Mouse (Mus musculus): ENCODE data around the gene Gpr137.

The Gpr137 gene

DNA sequence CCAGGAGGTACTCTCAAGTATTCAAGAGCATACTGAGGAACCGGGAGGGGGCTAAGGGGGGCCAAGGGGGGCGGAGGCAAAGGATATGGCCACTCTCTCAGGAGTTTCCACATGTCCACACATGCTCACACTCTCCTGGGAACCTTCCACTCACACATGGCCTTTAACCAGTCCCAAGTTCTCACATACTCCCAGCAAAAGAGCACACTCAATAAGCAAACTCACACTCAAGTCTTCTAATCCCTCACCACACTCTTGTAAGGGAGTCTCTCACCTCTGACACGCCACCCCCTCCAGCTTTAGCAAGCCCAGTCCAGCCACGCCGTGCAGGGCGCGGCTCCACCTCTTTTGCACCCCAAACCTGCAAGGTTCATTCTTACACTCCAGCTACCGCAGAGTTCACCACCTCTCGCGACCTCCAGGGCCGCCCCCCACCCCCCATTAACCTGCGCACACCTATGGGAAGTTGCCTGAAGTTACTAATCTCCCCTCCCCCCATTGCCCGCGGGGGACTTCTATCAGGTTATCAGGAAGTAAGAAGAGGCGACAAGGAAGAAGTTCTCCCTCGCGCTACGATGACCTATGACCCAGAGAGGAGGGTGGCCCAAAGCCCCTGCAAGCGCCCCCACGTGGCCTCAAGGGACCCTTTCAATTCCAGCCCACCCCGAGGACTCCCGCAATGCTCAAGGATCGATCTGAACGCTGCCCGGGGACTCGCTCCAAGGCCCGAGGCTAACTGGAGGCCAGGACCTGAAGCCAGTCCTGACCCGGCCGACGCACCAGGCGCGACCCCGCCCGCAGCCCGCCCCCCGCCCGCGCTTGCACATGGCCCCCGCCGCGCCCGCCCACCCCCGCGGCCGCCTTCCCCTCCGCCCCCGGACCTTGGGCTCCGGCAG lies 21.3 kb downstream of the Gpr137 start:
- peak; percentile 77 for DNase-seq

DNA sequence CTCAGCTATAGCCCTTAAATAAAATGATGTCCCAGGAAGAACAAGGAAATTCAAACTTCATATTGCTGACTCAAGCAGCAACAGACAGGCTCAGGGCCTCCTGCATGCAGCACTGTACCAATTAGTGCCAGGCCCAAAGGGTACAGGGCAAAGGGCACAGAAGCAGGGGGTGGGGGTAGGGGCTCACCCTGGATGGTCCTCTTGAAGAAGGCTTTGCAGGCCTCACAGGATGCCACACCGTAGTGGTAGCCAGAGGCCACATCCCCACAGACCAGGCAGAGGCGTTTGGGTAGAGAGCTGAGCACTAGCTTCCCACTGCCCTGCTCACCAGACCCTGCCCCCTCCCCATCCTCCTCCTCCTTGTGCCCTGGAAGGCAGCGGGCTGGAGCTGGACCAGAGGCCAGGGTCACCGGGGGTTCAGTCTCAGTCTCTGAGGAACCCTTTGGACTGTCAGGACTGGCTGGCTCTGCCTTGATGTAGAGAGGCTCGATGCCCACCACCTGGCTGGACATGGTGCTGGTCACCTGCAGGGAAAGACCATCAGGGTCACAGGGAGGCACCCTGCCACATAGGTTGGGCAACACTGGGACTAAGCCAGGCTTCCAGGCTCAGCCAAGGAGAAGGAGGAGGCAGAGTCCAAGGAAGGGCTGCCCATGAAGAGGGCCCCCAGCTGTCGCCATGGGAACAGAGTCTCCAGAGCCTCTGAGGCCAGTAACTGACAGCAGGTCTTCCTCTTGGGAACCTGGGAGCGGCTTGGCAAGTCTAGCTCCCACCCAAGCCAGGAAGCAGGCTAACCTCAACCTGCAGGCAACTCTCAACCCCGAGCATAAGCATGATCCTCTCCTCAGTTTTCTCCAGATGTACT lies 22.2 kb downstream of the Gpr137 start:
- peak; percentile 79 for DNase-seq

DNA sequence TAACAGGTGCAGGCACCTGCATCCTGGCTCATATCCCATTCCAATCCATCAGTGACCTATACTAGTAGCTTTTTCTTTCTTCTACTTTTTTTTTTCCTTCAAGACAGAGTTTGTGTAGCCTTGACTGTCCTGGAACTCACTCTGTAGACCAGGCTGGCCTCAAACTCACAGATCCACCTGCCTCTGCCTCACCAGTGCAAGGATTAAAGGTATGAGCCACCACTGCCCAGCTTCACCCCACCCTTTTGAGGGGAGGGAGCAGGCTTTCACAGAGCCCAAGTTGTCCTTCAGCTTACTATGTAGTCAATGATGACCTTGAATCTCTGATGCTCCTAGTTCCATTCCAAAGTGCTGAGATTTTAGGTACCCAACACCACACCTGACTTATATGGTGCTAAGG lies 22.8 kb downstream of the Gpr137 start:
- DNase-seq = peak; percentile 12

DNA sequence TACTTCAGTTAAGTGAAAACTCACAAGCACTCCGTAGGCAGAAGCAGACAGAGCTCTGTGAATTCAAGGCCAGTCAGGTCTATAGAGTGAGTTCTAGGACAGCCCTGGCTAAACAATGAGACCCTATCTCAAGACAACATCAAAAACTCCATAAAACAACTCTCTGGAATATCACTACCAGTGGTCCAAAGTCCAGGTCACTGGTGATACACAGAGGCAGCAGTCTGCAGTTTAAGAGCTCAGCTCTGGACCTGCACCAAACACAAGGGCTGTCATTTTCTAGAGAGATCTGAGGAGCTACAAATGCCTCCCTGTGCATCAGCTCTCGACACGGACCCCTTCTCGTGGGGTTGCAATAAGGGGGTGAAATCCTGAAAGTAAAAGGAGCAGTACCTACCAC lies 24.0 kb downstream of the Gpr137 start:
- DNase-seq = peak; percentile 6

DNA sequence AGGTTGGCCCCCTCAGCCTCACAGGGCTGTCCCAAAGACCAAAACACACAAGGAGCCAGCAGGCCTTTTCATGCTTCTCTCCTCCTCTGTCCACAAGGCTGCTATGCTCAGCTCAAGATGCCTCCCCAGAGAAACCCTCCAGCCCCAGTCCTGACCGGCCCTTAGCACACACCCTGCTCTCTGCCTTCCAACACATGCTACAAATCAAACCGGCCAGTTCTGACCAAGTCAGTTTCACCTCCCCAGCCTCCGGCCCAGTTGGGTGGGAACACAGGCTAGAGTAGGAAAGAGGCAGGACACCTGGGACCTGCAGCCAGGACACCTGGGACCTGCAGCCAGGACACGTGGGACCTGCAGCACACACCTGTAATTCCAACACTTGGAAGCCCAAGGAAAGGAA lies 25.8 kb downstream of the Gpr137 start:
- DNase-seq = peak; percentile 16

DNA sequence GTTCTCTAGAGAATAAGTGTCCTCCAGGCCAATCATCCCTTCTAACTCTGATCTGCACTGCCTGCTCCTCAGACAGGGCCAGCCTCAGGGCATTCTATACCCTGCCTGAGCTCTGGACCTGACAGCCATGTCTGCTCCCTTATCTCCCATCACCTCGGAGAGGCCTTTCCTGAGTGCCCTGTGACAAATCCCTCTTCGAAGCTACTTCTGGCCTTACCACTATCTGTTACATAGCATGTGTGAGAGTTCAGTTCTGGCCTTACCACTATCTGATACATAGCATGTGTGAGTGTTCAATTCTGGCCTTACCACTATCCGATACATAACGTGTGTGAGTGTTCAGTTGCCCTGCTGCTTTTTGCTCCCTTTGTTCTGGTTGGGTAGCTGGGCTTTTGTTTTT lies 27.0 kb downstream of the Gpr137 start:
- DNase-seq = peak; percentile 3

DNA sequence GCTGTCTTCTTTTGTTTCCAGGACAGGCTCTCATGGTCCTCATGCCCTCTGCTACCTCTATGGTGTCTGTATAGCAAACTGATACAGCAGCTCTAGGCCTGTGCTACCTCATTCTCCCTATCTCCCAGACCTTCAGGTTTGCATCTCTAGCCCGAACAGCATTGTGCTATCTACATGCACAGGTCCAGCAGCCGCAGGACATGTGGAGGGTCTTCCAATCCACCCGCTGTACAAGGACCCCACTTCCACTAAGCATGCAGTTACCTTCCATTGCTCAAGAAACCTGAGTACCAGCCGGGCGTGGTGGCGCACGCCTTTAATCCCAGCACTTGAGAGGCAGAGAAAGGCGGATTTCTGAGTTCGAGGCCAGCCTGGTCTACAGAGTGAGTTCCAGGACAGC lies 27.7 kb downstream of the Gpr137 start:
- DNase-seq = no peak

DNA sequence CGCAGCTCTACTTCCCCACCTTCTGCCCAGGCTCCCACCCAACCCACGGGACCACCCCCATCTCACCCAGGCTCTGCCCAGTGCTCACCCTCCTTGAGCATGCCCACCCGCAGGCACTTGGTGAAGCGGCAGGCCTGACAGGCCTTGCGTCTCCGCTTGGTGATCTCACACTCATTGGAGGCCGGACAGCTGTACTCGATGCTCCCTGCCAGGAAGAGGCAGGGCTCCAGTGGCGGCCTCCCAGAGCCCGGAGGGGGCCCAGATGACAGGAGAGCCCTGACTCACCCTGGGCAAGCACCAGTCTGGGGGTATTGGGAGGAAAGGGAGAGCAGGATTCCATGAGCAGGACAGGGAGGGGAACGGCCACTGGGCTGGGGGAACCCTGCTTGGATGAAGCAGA lies 28.3 kb downstream of the Gpr137 start:
- DNase-seq = no peak

DNA sequence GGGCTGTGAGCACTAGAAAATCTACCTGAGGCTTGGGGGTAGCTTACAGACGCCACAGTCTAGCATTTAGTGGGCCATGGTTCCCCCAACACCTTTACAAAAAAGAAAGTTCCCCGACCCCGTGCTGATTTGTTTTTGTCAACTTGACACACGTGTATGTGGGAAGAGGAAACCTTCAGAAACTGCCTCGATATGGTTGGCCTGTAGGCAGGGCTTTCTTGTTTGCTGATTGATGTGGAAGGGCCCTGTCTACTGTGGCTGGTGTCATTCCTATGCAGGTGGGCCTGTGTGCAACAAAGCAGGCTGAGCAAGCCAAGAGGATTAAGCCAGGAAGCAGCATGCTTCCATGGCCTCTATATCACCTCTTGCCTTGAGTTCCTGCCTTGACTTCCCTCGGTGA lies 29.2 kb downstream of the Gpr137 start:
- no peak for DNase-seq

DNA sequence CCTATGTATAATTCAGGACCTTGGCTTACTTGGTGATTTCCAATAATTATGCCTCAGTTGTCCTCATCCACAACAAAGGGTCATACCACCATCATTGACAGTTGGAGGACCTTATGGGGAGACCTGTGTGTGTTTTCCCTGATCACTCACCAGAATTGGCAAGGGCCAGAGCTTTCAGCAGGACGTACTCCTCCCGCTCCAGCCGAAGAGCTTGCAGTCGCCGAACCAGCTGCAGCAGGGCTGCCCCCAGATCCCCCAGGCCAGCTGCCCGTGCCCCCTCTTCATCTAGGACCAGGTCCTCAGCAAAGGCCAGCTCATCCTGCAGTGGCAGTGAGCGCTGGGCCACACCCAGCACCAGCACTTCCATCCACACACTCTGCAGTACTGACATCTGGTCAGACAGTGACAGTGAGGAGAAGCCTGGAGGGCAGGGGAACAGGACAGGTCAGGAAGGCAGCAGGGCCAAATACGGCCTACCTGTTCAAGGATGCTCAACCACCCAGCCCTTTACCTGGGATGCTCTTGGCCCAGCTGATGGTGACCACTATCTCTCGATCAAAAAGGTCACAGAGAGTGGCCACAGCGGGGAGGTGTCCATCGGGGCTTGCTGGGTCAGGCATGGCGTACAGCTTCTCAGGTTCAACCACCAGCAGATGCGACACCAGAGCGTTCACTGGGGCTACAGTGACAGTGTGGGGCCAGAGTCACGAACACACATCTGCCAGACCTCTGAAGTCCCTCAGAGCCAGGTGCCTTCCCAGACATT lies 29.9 kb downstream of the Gpr137 start:
- DNase-seq = no peak

DNA sequence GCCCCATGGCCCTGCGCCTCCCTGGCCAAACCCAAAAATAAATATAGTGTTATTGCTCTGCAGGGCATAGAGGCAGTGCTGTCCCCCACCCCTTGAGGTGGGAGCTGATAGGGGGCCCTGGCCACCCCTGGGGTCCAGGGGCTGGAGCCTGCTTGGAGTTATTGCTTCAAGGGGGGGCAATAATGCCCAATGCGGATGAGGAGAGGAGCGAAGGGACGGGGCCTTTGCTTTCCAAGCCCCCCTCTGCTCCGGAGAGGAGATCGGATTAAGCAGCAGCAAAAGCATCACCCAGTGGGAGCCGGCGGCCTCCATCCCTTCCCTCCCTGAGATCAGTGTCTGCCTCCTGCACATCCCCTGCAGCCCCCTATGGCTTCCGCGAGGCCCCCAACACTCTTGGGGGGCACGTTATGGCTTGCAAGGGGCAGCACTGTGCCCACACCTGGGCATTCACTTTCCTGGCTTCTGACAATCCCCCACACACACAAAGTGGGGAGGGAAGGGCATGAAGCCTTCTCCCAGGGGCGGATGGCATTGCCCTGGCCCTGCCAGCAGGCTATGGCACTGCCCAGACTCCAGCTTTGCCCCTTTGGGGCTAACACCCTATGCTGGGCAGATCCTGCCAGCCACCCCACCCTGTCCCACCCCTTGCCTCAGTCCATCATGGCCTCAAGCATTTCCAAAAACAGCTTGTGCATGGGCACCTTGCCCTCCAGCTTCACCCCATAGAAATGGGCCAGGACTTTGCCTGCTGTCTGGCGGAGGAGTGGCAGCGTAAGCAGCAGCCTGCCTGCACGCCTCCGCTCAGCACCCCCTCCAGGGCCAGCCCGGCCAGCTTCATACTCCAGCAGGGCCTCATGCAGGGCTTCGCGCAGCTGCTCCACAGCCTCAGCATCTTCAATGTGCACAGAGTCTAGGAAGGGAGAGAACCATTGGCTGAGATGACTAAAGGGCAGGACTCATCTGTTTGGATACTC lies 30.9 kb downstream of the Gpr137 start:
- DNase-seq = no peak

DNA sequence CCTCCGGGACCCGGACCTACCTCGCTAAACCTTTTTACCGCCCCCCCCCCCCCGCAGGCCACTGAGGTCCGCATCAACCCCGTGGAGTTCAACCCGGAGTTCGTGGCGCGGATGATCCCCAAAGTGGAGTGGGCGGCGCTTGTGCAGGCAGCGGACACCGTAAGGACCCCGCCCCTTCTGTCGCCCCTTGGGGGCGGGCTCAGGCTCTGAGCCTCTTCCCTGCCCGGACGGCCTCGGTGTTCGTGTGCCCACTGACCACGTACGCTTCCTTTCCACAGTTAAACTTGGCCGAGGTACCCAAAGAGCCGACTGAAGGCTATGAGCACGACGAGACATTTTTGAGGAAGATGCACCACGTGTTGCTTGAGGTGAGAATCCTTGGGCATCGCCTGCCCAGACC lies 32.0 kb downstream of the Gpr137 start:
- DNase-seq = peak; percentile 78

DNA sequence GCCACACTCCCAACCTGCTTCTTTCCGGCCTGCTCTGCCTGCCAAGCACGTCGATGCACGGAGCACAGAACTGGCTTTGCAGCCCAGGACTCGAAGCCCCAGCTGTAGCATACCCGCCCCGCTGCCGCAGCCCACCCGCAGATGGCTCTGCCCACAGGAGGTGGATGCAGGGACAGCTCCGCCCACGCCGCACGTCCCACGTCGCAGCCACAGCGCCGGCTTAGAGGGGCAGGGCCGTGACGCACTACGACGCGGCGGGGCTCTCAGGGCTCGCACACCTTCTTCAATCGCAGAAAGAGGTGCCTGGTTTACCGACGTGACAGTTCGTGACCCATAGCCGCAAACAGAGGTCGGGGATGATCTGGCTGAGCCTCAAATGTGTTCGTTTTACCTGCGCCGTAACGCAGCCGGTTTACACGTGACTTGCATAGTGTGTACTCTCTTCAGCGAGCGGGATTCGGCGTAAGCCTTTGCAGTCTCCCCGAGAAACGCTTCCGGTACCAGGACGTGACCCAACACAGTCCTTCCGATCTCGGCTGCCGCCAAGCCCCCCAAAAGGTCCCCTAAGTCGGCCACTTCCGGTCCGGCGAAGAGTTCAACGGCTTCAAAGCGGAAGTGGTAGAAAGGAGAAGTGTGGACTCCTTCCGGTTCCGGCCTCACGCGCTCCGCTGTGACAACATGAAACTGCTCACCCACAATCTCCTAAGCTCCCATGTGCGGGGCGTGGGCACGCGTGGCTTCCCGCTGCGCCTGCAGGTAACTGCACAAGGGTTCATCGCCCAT lies 32.6 kb downstream of the Gpr137 start, which contains the start of the genes Trmt112 and Prdx5:
Gene Trmt112, plus strand, starts transcription at position 192 of the 783 bp plus-strand sequence.
Gene Prdx5, minus strand, starts transcription at position 600 of the 783 bp plus-strand sequence.
- peak; percentile 96 for DNase-seq

DNA sequence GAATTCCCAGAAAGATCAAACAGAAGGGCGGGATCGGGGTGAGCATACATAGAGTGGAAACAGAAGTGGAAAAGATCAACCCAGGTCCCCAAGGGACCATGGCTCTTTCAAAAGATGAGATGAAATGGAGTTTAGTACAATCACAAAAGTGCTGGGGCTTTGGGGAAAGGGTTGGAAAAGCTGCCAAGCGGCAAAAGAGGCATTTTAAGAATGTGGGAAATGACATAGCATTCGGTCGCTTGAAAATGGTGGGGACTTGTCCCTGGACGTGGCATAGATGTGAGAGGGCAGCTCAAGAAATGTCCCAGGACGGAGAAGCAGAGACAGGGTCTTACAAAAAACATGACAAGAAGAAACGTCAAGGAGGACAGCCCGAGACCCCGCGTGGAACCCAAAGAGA lies 33.3 kb downstream of the Gpr137 start:
- DNase-seq = no peak

DNA sequence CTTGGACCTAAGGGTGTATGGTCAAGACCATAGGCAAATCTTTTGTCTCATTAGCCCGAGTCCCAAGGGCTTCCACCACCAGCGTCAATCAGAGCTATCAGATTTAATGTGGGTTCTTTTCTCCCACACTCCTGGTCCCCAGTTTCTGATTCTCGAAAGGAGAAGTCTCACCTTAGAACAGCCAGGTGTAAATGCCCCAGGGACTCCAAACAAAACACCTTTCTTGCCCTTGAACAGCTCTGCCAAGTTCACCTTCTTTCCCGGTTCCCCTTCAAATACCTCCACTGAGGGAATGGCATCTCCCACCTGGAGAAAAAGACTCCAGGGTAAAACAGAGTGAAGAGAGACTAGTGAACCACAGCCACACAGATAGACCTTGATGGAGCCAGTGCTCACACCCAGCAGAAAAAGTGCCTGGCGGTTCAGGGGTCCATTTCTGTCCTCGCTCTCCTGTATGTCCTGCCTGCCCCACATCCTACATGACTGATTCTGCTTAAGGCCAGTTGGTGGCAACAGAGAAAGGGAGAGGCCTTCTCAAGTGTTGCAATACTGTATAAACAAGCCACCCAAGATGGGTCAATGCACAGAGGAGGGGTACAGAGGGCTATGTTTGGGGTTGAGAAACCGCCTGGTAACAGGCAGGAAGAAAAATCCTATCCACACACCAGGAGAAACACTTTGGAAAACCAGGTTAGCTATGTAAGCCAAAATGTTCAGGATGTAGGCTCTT lies 34.3 kb downstream of the Gpr137 start:
- DNase-seq = no peak

DNA sequence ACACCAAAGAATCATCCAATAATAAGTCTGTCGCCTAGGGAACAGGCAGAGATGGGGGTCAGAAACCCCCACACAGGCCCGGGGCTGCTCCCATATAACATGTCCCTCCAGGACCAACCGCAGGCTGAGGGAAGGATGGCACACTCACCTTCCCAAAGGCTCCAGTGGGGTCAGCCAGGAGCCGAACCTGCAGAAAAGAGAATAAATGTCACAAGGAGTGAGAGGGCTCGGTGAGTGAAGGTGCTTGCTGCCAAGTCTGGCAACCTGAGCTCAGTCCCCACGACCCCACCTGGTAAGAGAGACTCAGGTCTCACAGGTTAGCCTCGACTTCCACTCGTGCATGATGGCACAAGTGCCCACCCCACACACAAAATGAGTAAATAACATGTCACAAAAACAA lies 35.2 kb downstream of the Gpr137 start:
- DNase-seq = no peak

DNA sequence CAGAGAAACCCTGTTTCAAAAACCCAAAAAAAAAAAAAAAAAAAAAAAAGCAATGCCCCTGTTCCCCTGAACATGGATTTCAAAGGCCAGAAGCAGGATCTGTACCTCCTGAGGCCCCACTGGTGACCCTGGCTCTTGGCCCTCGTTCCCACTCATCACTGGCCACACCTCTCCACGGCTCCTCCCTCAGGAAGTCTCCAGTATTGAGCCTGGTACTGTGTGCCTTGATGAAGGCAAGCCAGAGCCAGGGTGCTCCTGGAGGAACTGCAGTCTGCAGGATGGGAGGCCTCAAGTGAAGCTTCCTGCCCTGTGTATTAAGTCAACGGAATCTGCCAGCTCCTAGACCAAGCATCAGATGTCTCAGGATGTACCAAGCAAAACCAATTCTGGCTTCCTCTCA lies 36.1 kb downstream of the Gpr137 start:
- peak; percentile 40 for DNase-seq

DNA sequence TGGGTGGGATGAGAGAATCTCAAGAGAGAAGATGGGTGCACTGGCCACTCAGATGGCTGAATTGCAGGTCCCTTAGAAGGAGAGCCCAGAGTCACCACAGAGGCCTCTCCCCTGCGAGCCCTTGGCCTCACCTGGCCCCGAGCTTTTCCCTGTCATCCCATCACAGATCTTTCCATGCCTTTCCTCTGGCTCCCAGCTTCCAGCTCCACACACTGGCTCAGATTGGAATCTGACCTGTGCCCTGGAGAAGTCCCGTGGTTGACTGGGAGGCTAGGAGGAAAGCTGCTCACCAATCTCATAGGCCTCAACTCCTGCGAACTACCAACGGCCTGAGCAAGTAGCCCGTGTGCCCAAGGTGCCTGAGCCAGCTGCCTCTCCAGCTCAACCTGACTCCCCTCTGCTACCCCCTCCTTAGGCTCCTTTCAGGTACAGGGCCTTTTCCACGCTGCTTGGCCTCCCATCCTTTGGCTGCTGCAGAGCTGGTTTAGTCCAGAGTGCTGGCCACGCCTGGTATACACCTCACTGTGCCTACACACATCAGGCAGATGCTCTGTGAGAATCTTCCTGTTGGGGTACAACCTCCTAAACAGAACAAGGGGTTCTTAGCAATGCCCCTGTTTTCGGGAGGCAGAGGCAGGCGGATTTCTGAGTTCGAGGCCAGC lies 36.7 kb downstream of the Gpr137 start:
- no peak for DNase-seq

DNA sequence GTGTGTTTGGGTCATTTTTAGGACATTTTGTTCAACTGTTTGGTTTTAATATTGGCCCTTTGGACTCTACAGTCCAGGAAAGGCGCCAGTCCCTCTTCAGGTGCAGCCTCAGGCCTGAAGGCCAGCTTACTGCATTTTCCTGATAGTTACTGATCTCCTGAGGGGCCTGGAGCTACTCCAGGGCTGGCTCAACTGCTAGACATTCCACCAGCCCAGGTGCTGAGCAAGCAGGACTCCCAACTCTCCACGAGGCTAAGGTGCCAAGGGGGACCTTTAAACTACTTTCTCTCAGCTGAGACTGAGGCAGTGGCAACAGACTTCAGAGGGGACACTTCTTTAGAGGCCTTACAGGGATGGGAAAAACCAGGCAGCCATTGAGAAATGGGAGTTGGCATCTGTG lies 37.4 kb downstream of the Gpr137 start:
- peak; percentile 72 for DNase-seq

DNA sequence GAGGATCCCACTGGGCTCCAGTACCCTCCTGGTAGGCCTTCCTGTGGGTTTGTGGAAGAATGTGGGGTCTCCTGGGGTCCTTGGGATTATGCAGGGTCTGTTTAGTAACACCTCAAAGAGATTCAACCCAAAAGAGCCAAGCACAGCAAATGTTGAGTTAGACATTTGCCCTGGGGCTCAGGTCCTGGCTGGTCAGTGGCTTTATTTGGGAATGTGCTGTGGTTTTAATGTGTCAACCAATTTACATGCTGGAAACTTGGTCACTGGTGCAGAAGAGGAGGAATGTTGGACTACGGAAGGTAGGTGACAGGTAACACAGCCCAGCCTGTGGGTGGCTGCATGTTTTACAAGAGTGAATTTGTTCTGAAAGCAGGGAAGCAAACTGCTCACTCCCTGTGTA lies 39.2 kb downstream of the Gpr137 start:
- peak; percentile 44 for DNase-seq

All from kidney, postnatal 10 days (tissue).